8 mouse cellular contexts compared by ENCODE assay signal in the genomic region with DNA sequence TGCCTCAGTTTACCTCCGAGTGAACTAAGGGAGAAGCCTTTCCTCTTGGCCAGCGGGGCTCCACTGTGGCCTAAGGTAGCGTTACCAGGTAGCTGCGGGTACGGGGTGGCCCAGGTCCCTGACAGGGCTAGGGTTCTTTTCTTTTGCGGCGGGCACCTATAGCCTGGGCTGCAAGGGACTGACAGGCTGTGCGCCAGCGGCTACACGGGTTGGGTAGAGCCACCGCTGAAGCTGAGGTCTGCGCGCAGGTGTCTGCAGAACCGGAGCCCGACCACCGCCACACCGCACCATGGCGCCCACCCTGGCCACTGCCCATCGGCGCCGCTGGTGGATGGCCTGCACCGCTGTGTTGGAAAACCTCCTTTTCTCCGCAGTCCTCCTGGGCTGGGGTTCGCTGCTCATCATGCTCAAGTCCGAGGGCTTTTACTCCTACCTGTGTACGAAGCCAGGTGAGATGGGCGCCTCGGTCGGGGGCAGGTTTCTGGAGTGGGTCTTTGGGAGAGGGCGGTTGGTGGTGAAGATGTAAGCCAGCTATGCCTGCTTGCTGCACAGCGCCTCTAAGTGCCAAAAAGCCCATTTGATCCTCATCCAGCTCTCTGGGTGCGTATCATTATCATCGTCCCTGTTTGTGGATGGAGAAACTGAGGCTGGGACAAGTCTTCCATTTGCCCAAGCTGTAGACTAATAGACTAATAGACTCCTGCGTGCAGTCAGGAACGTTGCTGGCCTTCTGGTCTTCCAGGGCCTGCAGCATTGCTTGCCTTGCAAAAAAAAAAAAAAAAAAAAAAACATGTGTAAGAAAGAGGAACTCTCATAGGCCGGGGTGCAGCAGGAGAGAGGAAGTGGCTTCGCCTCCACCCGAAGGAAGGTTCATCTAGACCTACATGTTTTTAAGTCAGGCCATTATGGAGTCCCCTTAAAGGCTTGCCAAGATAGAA. TPM values are rescaled to one million over a fixed set of nuclear protein-coding genes. Genes with fewer than 3 reads are reported as not detected.
DNase-seq lines count a peak whose midpoint lies in the region; ATAC-seq and TF ChIP-seq lines count a peak whose summit lies in the region.

No protein-coding gene starts in this region.

- peak overlapping the region; percentile 59 for H3K4me3 ChIP-seq in hindbrain, embryonic 14.5 days (replicated peaks; ENCODE audit: low read length)
- H3K4me3 ChIP-seq in liver, embryonic 15.5 days (replicated peaks) = peak overlapping the region; percentile 80
- H3K4me3 ChIP-seq in olfactory bulb, adult 2 months (ENCODE audit: insufficient read depth, low read depth, low read length) = peak overlapping the region; percentile 75

- TF ChIP-seq POLR2A in olfactory bulb, adult 2 months (IDR thresholded peaks at IDR 0.05; ENCODE audit: insufficient read depth, low read depth, low read length) = no peak

- peaks cover 35% of the 10 kb centered on the region for H3K4me1 ChIP-seq in hindbrain, embryonic 14.5 days (replicated peaks; ENCODE audit: control insufficient read depth, insufficient read depth, low read length)
- H3K4me1 ChIP-seq in liver, embryonic 15.5 days (replicated peaks) = peaks cover 49% of the 10 kb centered on the region
- H3K4me1 ChIP-seq in olfactory bulb, adult 2 months (ENCODE audit: control insufficient read depth, insufficient read depth, low read length) = peaks cover 22% of the 10 kb centered on the region

- no peaks in the 10 kb centered on the region for H3K9me3 ChIP-seq in hindbrain, embryonic 14.5 days (ENCODE audit: control insufficient read depth, low read length)
- no peaks in the 10 kb centered on the region for H3K9me3 ChIP-seq in liver, embryonic 15.5 days (replicated peaks)

- no peak for TF ChIP-seq CTCF in olfactory bulb, adult 2 months (IDR thresholded peaks at IDR 0.05; ENCODE audit: insufficient read depth, low read depth, low read length)

- DNase-seq in frontal cortex, postnatal 36 days (ENCODE audit: low spot score in 2 of 2) = peak; percentile 54 to 57
- DNase-seq in frontal cortex, postnatal 10 days (ENCODE audit: low spot score in 2 of 2) = no peak
- DNase-seq in CD4-positive, CD25-positive, alpha-beta regulatory T cell, adult 2 months (ENCODE audit: low read depth, low spot score) = peak; percentile 81
- peak; percentile 73 to 75 for DNase-seq in cerebellum, postnatal 25 days
- no peak for DNase-seq in hindbrain, embryonic 14.5 days (ENCODE audit: low spot score)
- no peak for DNase-seq in c-Kit-positive CD71-positive TER-119-positive erythroid progenitor cells, embryonic 14.5 days (ENCODE audit: low spot score)

- H3K27me3 ChIP-seq in hindbrain, embryonic 14.5 days (ENCODE audit: control insufficient read depth, insufficient read depth, low read length) = no peaks in the 10 kb centered on the region
- H3K27me3 ChIP-seq in liver, embryonic 15.5 days = peaks cover 14% of the 10 kb centered on the region

- WGBS in hindbrain, embryonic 14.5 days = 11% methylated on average over 38 of the region's 38 CpGs
- 6% methylated on average over 38 of the region's 38 CpGs for WGBS in liver, embryonic 15.5 days (ENCODE audit: insufficient replicate concordance)
- 2% methylated on average over 38 of the region's 38 CpGs for WGBS in olfactory bulb, adult 2 months

- H3K36me3 ChIP-seq in hindbrain, embryonic 14.5 days (replicated peaks; ENCODE audit: control insufficient read depth, insufficient read depth) = no peaks in the 10 kb centered on the region
- no peaks in the 10 kb centered on the region for H3K36me3 ChIP-seq in liver, embryonic 15.5 days (replicated peaks)

- H3K4me2 ChIP-seq in hindbrain, embryonic 14.5 days (replicated peaks) = peak overlapping the region; percentile 98
- peak overlapping the region; percentile 98 for H3K4me2 ChIP-seq in liver, embryonic 15.5 days

- ATAC-seq in hindbrain, embryonic 14.5 days (ENCODE audit: low FRiP score) = peak; percentile 18; the same call in 1 of the 2 replicates
- peak; percentile 19; the same call in 1 of the 2 replicates for ATAC-seq in liver, embryonic 15.5 days (ENCODE audit: insufficient read depth)

- H3K9ac ChIP-seq in hindbrain, embryonic 14.5 days = peak overlapping the region; percentile 88
- peak overlapping the region; percentile 85 for H3K9ac ChIP-seq in liver, embryonic 15.5 days

- H3K27ac ChIP-seq in hindbrain, embryonic 14.5 days = peak overlapping the region; percentile 95
- H3K27ac ChIP-seq in liver, embryonic 15.5 days (replicated peaks) = peak overlapping the region; percentile 70
- H3K27ac ChIP-seq in olfactory bulb, adult 2 months (ENCODE audit: insufficient read depth, low read depth, low read length) = peak overlapping the region; percentile 80

RNA-seq across cellular contexts. Expression of a gene that starts 1.1 kb away (rescaled TPM):
- 13.8 and 15.2 TPM in 2 replicates for polyA plus RNA-seq in hindbrain, embryonic 14.5 days (2014; fragmentation: Nextera tagmentation; extraction: Ambion mirVana)
- 4.2 and 5.8 TPM in 2 replicates for polyA plus RNA-seq in liver, embryonic 15.5 days (2015; fragmentation: Nextera tagmentation; extraction: Ambion mirVana)
- 363 TPM in 1 of 2 replicates, not detected in the other for polyA plus RNA-seq in olfactory bulb, adult 2 months (2012; ENCODE audit: insufficient read depth, insufficient read length, low replicate concordance, missing spikeins)

RNA-seq across cellular contexts. Expression of a gene that starts 19.3 kb away (rescaled TPM):
- polyA plus RNA-seq in hindbrain, embryonic 14.5 days (2014; fragmentation: Nextera tagmentation; extraction: Ambion mirVana) = 3.5 and 4.2 TPM in 2 replicates
- polyA plus RNA-seq in liver, embryonic 15.5 days (2015; fragmentation: Nextera tagmentation; extraction: Ambion mirVana) = 2.8 and 3.6 TPM in 2 replicates
- polyA plus RNA-seq in olfactory bulb, adult 2 months (2012; ENCODE audit: insufficient read depth, insufficient read length, low replicate concordance, missing spikeins) = not detected in 2 replicates

RNA-seq across cellular contexts. Expression of a gene that starts 22.7 kb away (rescaled TPM):
- 2.8 and 3.1 TPM in 2 replicates for polyA plus RNA-seq in hindbrain, embryonic 14.5 days (2014; fragmentation: Nextera tagmentation; extraction: Ambion mirVana)
- 3.7 TPM in 2 replicates for polyA plus RNA-seq in liver, embryonic 15.5 days (2015; fragmentation: Nextera tagmentation; extraction: Ambion mirVana)
- polyA plus RNA-seq in olfactory bulb, adult 2 months (2012; ENCODE audit: insufficient read depth, insufficient read length, low replicate concordance, missing spikeins) = not detected in 2 replicates

RNA-seq across cellular contexts. Expression of a gene that starts 46.0 kb away (rescaled TPM):
- 74.5 and 83.2 TPM in 2 replicates for polyA plus RNA-seq in hindbrain, embryonic 14.5 days (2014; fragmentation: Nextera tagmentation; extraction: Ambion mirVana)
- 25.8 and 28.0 TPM in 2 replicates for polyA plus RNA-seq in liver, embryonic 15.5 days (2015; fragmentation: Nextera tagmentation; extraction: Ambion mirVana)
- polyA plus RNA-seq in olfactory bulb, adult 2 months (2012; ENCODE audit: insufficient read depth, insufficient read length, low replicate concordance, missing spikeins) = 102 and 148 TPM in 2 replicates

RNA-seq across cellular contexts. Expression of a gene that starts 55.3 kb away (rescaled TPM):
- 136 and 159 TPM in 2 replicates for polyA plus RNA-seq in hindbrain, embryonic 14.5 days (2014; fragmentation: Nextera tagmentation; extraction: Ambion mirVana)
- 30.7 and 33.1 TPM in 2 replicates for polyA plus RNA-seq in liver, embryonic 15.5 days (2015; fragmentation: Nextera tagmentation; extraction: Ambion mirVana)
- 209 and 678 TPM in 2 replicates for polyA plus RNA-seq in olfactory bulb, adult 2 months (2012; ENCODE audit: insufficient read depth, insufficient read length, low replicate concordance, missing spikeins)

Comparison
In these comparisons a context has a peak if more than half of its experiments do, and no peak if none do; other contexts are left out.
1. DNase-seq: peak in frontal cortex, postnatal 36 days (2 of 2), CD4-positive, CD25-positive, alpha-beta regulatory T cell, adult 2 months (single experiment) and cerebellum, postnatal 25 days (2 of 2); none in frontal cortex, postnatal 10 days (0 of 2), hindbrain, embryonic 14.5 days (single experiment) and c-Kit-positive CD71-positive TER-119-positive erythroid progenitor cells, embryonic 14.5 days (single experiment).
2. Peak in every context shown above with its lines, with median percentiles within 50 percentile points of each other: H3K27ac ChIP-seq and H3K4me3 ChIP-seq.